18 mouse cellular contexts compared by ENCODE assay signal in genomic region chr4:63850082-63850481, GRCm38 (mm10). TPM values are rescaled to one million over a fixed set of nuclear protein-coding genes. Genes with fewer than 3 reads are reported as not detected.
"Had no signal": no experiment of that assay in that cellular context is flagged by ENCODE, and none has a peak within 500 bp of the region (broad histone marks: within the 10 kb centered on the region; RNA-seq: fewer than 3 reads in every experiment).

No protein-coding gene starts in this region.

- DNase-seq: retina, postnatal 1 day; right cerebral cortex, adult 18-20 months; right cerebral cortex, postnatal 14 days; right cerebral cortex, postnatal 25 days; right cerebral cortex, postnatal 4 days; spleen, adult 18-20 months; thymus, adult 18-20 months; thymus, adult 2 months; thymus, postnatal 14 days; thymus, postnatal 25 days; thymus, postnatal 36 days; thymus, postnatal 4 days had no signal

RNA-seq across cellular contexts. Expression of gene Tnfsf8, which starts 11.1 kb away (rescaled TPM):
- polyA plus RNA-seq: neural tube, embryonic 13.5 days; neural tube, embryonic 14.5 days; neural tube, embryonic 15.5 days; stomach, embryonic 14.5 days; stomach, embryonic 16.5 days; stomach, postnatal 0 days had no signal
